Mouse (Mus musculus) limb, embryonic 10.5 days (tissue): ENCODE results near the gene Haspin. TPM values are rescaled to one million over a fixed set of nuclear protein-coding genes. Genes with fewer than 3 reads are reported as not detected.

Source experiments
- DNase-seq: peaks from one replicate; pipeline ENCODE4 v3.0.0-alpha.2; 2017; ENCODE audit warnings: low spot score
- H3K27ac ChIP-seq: fragments of 300-500 bp; sonication (generic); 2 replicates; pipeline ENCODE4 v1.5.1; 2016; ENCODE audit warnings: mild to moderate bottlenecking
- H3K27me3 ChIP-seq: fragments of 300-500 bp; sonication (generic); 2 replicates; pipeline ENCODE4 v1.6.1; 2016; ENCODE audit warnings: low read depth, mild to moderate bottlenecking; ENCODE audit not compliant: poor library complexity, severe bottlenecking
- H3K36me3 ChIP-seq: fragments of 300-500 bp; sonication (generic); 2 replicates; pipeline ENCODE4 v1.6.1; 2016; ENCODE audit warnings: mild to moderate bottlenecking, moderate library complexity
- H3K4me1 ChIP-seq: fragments of 300-500 bp; sonication (generic); 2 replicates; pipeline ENCODE4 v1.6.1; 2016
- H3K4me3 ChIP-seq: fragments of 300-500 bp; sonication (generic); 2 replicates; pipeline ENCODE4 v1.5.1; 2016; ENCODE audit warnings: mild to moderate bottlenecking, moderate library complexity
- H3K9me3 ChIP-seq: fragments of 300-500 bp; sonication (generic); replicated peaks from 2 replicates; pipeline ENCODE4 v1.6.1; 2016; ENCODE audit warnings: mild to moderate bottlenecking
- WGBS: fragments of 180-500 bp; shearing (Covaris S2); methylation state at CpG from one replicate; pipeline ENCODE4 v1.1.7; 2016; 5-methylcytosine and 5-hydroxymethylcytosine counted together
- polyA plus RNA-seq: library from polyadenylated mRNA; unstranded; fragments of >200 nt; fragmentation: Nextera tagmentation; extraction: Ambion mirVana; gene quantifications from 2 replicates; pipeline ENCODE4 v1.2.1, GENCODE M21; 2016

Haspin gene
- polyA plus RNA-seq, 1 experiment from 2014 or later = 25.5 TPM

- Histone ChIP-seq H3K27me3 (no peaks in the 10 kb centered on the region), H3K27ac (no peak overlapping the region), H3K36me3 (no peaks in the 10 kb centered on the region), H3K9me3 (no peaks in the 10 kb centered on the region), H3K4me3 (no peak overlapping the region), H3K4me1 (no peaks in the 10 kb centered on the region)
- DNase-seq = no peak
- 80% methylated on average over 11 of the region's 11 CpGs for WGBS
Observed at GRCm38 (mm10) chr11:73094231-73094995, 43.7 kb downstream of the Haspin start.

DNA sequence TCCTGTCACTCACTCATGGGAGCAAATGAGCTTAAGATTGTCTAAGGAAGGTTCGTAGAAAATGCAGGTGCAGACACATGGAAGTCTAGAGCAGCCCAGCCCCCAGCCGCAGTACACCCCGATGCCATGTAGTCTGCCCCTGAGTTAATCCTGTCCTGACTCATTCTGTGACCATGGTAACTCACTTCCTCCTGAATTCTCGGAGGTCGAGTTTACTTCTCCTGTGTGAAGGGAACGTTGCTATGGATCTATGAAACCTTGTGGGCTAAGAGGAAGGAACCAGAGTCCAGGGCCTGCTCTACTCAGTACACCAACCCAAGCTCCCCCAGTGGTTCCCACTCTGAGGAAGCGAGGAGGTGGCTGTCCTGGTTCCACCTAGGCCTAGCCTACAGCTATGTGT lies 45.2 kb downstream of the Haspin start:
- no peak overlapping the region for H3K4me3 ChIP-seq
- H3K27me3 ChIP-seq = no peaks in the 10 kb centered on the region
- H3K9me3 ChIP-seq = no peaks in the 10 kb centered on the region
- H3K36me3 ChIP-seq = no peaks in the 10 kb centered on the region
- no peak overlapping the region for H3K27ac ChIP-seq
- 86% methylated on average over 7 of the region's 7 CpGs for WGBS
- H3K4me1 ChIP-seq = peaks cover 6% of the 10 kb centered on the region
- DNase-seq = no peak

GRCm38 (mm10) chr11:73092057-73092456 lies 46.0 kb downstream of the Haspin start:
- no peak for DNase-seq
- H3K9me3 ChIP-seq = no peaks in the 10 kb centered on the region
- H3K4me1 ChIP-seq = peaks cover 12% of the 10 kb centered on the region
- WGBS = 79% methylated on average over 4 of the region's 4 CpGs
- no peaks in the 10 kb centered on the region for H3K36me3 ChIP-seq
- no peaks in the 10 kb centered on the region for H3K27me3 ChIP-seq
- H3K27ac ChIP-seq = no peak overlapping the region
- no peak overlapping the region for H3K4me3 ChIP-seq

DNA sequence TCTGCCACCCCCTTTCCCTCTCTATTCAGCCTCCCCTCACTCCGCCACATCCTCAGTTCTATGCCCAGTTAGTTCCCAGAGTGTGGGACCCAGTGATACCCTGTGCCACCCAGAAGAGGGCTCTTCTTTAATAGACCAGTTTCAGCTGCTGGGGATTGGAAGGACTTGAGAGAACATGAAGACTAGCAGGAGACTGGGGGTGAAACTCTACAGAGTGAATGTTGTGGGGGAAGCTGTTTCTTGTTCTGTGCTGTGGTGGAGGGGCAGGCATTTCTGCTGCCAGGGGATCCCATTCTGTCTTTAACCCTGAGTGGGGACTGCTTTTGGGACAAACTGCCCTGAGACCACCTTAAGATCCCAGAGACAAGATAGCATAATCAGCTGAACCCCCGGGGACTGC lies 47.3 kb downstream of the Haspin start:
- Histone ChIP-seq H3K4me1 (peaks cover 15% of the 10 kb centered on the region), H3K9me3 (no peaks in the 10 kb centered on the region), H3K27me3 (no peaks in the 10 kb centered on the region), H3K4me3 (no peak overlapping the region), H3K27ac (no peak overlapping the region), H3K36me3 (peaks cover 2% of the 10 kb centered on the region; the same call in 1 of the 2 replicates)
- DNase-seq = no peak
- 93% methylated on average over 2 of the region's 2 CpGs for WGBS

GRCm38 (mm10) chr11:73090283-73090682 lies 47.8 kb downstream of the Haspin start, which contains the start of gene Itgae:
Gene Itgae, plus strand, starts transcription at chr11:73090583.
- 83% methylated on average over 4 of the region's 4 CpGs for WGBS
- no peak for DNase-seq
- H3K27ac ChIP-seq = no peak within 1 kb of the TSS
- H3K36me3 ChIP-seq = peaks cover 4% of the 10 kb centered on the region; the same call in 1 of the 2 replicates
- H3K27me3 ChIP-seq = no peaks in the 10 kb centered on the region
- H3K4me3 ChIP-seq = no peak within 1 kb of the TSS
- H3K4me1 ChIP-seq = peaks cover 20% of the 10 kb centered on the region
- H3K9me3 ChIP-seq = no peaks in the 10 kb centered on the region

GRCm38 (mm10) chr11:73087700-73088480 lies 50.2 kb downstream of the Haspin start:
- DNase-seq = no peak
- H3K27ac ChIP-seq = peak overlapping the region; percentile 17; the same call in 1 of the 2 replicates
- peaks cover 36% of the 10 kb centered on the region for H3K4me1 ChIP-seq
- no peaks in the 10 kb centered on the region for H3K9me3 ChIP-seq
- 77% methylated on average over 6 of the region's 6 CpGs for WGBS
- no peak overlapping the region for H3K4me3 ChIP-seq
- no peaks in the 10 kb centered on the region for H3K27me3 ChIP-seq
- H3K36me3 ChIP-seq = peaks cover 14% of the 10 kb centered on the region

Other genes starting within 250 kb of the Haspin start
- gene Atp2a3, start 177.1 kb downstream of the Haspin start, polyA plus RNA-seq = 1.0 and 1.5 TPM in 2 replicates
- gene P2rx1, start 139.2 kb downstream of the Haspin start, polyA plus RNA-seq = 0.68 and 0.84 TPM in 2 replicates
- gene Camkk1, start 119.3 kb downstream of the Haspin start, polyA plus RNA-seq = 3.6 and 6.3 TPM in 2 replicates
- 13.5 and 14.7 TPM in 2 replicates for gene Ncbp3, start 90.5 kb downstream of the Haspin start, polyA plus RNA-seq
- 0.48 and 0.58 TPM in 2 replicates for gene Itgae, start 47.7 kb downstream of the Haspin start, polyA plus RNA-seq
- 0.20 and 0.24 TPM in 2 replicates for gene P2rx5, start 22.1 kb upstream of the Haspin start, polyA plus RNA-seq
- 114 and 133 TPM in 2 replicates for gene Emc6, start 38.7 kb upstream of the Haspin start, polyA plus RNA-seq
- gene Tax1bp3, start 38.8 kb upstream of the Haspin start, polyA plus RNA-seq = 190 and 226 TPM in 2 replicates
- gene Ctns, start 60.7 kb upstream of the Haspin start, polyA plus RNA-seq = 16.7 and 21.0 TPM in 2 replicates
- 0.56 and 1.3 TPM in 2 replicates for gene Shpk, start 61.2 kb upstream of the Haspin start, polyA plus RNA-seq
- 0.26 TPM in 1 of 2 replicates, not detected in the other for gene Trpv1, start 96.0 kb upstream of the Haspin start, polyA plus RNA-seq
- gene Trpv3, start 129.1 kb upstream of the Haspin start, polyA plus RNA-seq = 0.06 TPM in 1 of 2 replicates, not detected in the other
- 0.10 TPM in 1 of 2 replicates, not detected in the other for gene Aspa, start 191.3 kb upstream of the Haspin start, polyA plus RNA-seq
- not detected in 2 replicates for gene Gm49340, start 191.4 kb upstream of the Haspin start, polyA plus RNA-seq
- gene Spata22, start 191.4 kb upstream of the Haspin start, polyA plus RNA-seq = not detected in 2 replicates
- not detected in 2 replicates for gene Olfr20, start 212.5 kb upstream of the Haspin start, polyA plus RNA-seq
- not detected in 2 replicates for gene Olfr376, start 233.0 kb upstream of the Haspin start, polyA plus RNA-seq